Mouse (Mus musculus): ENCODE results near the gene D330020A13Rik.

D330020A13Rik gene

DNA sequence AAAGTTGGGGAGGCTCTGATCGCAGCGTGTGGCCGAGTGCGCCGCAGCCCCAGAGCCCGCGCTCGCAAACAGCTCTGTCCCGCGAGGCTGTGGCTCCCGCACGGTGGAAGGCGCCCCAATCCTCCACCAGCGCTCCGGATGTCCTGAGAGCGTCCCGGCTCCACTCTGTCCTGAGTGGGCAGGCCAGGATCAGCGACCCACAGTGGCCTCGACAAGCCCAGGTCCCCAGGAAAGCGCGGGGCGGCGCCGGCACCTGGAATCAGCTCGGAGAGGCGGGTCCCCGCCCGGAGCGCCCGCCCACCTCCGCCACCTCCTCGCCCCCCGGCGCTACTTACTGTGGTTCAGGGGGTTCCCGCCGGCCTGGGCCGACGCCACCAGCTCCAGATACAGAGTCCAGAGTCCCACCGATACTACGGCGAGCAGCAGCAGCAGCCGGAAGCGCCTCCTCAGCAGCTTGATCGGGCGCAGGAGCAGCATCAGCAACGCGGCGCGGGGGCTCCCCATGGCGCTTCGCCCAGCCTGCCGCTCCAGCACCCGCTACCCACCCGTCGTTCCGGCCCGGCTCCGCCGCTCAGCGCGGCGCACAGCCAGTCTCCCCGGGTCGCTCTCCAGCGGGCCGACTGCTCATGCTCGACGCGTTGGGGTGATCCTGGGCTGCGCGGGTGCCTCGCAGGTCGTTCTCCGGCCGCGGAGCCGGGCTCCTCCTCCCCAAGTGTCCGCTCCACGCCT, at the start of gene D330020A13Rik, which contains the start of gene B4galnt3:
TSS of gene D330020A13Rik (plus strand) at position 309 of the 729 bp plus-strand sequence.
TSS of gene B4galnt3 (minus strand) at position 504 of the 729 bp plus-strand sequence.
- peak in 1 of 2 experiments; percentile 8 for DNase-seq (ENCODE audit: low spot score in 2 of 2)

GRCm38 (mm10) chr6:120246676-120247075, 47.5 kb upstream of the D330020A13Rik start:
- DNase-seq (ENCODE audit: low spot score in 2 of 2): no peak

- no peak for DNase-seq (ENCODE audit: low spot score in 2 of 2)
These were observed 44.3 kb upstream of the D330020A13Rik start for GRCm38 (mm10) chr6:120249831-120250230.

- DNase-seq (ENCODE audit: low spot score in 2 of 2): no peak
These were observed 43.2 kb upstream of the D330020A13Rik start for GRCm38 (mm10) chr6:120251010-120251409.

GRCm38 (mm10) chr6:120252741-120253140, 41.4 kb upstream of the D330020A13Rik start:
- no peak for DNase-seq (ENCODE audit: low spot score in 2 of 2)

GRCm38 (mm10) chr6:120254640-120255039, 39.5 kb upstream of the D330020A13Rik start:
- DNase-seq (ENCODE audit: low spot score in 2 of 2): no peak

GRCm38 (mm10) chr6:120255144-120255543, 39.0 kb upstream of the D330020A13Rik start:
- no peak for DNase-seq (ENCODE audit: low spot score in 2 of 2)

GRCm38 (mm10) chr6:120255701-120256100, 38.5 kb upstream of the D330020A13Rik start:
- no peak for DNase-seq (ENCODE audit: low spot score in 2 of 2)

DNA sequence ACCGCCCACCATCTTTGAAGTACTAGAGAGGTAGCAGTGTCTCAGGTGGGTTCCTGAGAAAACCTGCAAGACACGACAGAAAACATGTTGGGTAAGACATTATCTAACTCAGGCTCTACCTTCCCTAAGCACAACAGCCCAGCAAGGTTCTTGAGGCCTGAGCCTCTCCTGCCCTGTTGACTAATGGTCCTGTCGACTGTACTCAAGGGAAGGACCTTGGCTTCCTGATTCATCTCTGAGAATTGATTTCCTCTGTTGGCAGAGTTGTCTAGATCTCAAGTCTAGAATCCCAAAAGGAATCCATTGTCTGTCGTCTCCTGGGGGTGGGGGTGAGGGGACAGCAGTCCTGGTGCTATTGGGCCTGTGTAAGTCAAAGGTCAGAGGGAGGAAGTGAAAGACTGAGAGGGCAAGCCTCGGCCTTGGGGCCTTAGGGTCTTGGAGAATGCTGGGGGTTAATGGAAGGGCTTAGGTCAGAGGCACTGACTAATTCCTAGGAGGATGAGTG, 37.7 kb upstream of the D330020A13Rik start:
- DNase-seq (ENCODE audit: low spot score in 2 of 2): no peak

DNA sequence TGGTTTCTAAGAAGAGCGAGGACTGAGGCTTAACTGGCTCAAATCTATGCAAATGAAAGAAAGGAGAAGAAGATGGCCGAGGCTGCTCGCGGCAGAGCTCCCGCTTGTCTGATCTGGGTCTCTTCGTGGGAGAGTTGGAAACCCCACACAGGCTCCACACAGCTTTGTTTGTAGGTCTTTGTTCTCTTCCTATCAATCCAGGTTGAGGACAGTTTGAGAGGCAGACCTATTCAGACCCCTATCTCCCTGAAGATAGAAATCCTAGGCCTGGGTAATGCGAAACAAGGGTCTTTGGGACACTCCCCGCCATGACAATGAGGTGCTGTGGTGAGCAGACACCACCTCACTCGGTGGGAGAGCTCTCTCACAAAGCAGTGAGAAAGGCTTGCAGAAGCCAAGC, 34.7 kb upstream of the D330020A13Rik start:
- DNase-seq (ENCODE audit: low spot score in 2 of 2): no peak

GRCm38 (mm10) chr6:120262886-120263531, 31.2 kb upstream of the D330020A13Rik start:
- DNase-seq (ENCODE audit: low spot score in 2 of 2): no peak

DNA sequence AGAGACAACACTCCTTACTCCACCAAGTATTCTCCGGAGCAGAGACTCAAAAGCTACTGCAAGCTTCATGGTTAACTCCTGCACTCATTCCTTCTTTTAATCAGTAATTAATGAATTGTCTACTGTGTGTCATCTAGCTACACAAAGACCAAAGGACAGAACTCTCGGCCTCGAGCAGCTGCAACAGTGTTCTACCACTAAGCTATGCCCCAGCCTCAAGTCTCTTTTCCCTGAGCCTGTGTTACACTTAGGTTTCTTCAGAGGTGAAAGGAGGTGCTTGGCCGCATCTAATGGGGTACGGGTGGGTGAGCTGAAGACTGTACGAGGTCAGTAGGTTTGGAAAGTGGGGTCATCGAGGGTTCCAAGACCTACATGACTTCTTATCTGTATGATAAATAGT, 30.6 kb upstream of the D330020A13Rik start:
- no peak for DNase-seq (ENCODE audit: low spot score in 2 of 2)

DNA sequence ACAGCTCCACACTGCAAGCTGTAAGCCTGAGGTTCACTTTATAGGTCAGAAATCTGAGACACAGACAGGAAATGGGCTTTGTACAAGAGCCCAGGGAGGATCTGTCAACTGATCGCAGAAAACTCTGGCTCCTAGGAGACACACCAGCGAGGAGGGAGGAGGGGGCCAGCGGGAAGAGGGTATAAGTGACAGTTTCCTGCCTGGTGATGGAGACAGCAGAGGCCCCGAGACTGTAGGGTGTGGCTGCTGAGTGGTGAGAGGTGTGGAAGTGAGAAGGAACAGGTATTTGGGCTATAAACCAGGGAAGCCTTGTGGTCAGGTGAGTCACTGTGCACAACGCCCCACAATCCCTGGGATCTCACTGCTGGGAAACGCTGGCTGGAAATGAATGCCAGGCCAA, 30.0 kb upstream of the D330020A13Rik start:
- no peak for DNase-seq (ENCODE audit: low spot score in 2 of 2)

GRCm38 (mm10) chr6:120274181-120274580, 20.0 kb upstream of the D330020A13Rik start:
- no peak for DNase-seq (ENCODE audit: low spot score in 2 of 2)

GRCm38 (mm10) chr6:120274887-120275286, 19.3 kb upstream of the D330020A13Rik start:
- peak in 1 of 2 experiments; percentile 10 for DNase-seq (ENCODE audit: low spot score in 2 of 2)

DNA sequence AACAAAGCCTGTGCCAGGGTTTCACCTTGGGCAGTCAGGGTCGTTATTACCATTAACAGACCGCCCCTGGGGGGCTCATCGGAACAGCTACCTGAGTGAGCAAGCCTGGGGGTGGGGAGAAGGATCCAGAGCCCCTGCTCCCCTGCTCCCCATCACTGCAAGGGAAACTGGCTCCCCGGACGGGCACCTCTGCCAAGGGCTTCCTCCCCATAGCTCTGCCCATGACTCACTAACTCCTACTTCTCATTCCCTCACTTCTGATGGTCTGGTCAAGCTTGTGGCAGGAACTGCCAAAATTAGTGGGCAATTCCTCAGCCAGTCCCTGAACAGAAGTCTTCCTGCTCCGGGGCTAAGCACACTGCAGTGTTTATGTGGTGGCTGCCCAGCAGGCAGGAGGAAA, 18.9 kb upstream of the D330020A13Rik start:
- peak; percentile 2 to 9 for DNase-seq (ENCODE audit: low spot score in 2 of 2)

- no peak for DNase-seq (ENCODE audit: low spot score in 2 of 2)
These were observed 17.2 kb upstream of the D330020A13Rik start for GRCm38 (mm10) chr6:120276874-120277449.

DNA sequence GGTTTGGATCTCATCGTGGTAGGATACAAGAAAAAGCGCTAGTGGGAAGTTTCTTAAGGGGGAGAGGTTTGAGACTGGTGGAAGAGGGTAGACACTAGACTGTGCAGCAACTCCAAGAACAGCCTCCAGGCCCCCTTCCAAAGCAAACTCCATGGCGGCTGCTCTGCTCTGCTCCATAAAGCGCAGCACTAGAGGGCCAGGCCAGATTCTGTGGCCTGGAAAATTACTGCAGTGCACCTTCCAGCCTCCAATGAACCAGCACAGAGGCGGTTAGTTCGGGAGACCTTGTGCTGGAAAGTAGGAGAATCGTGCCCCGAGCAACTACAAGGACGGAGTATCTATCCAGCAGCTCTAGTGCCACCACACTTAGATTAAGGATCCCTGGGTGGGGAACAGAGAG, 6.9 kb upstream of the D330020A13Rik start:
- no peak for DNase-seq (ENCODE audit: low spot score in 2 of 2)

DNA sequence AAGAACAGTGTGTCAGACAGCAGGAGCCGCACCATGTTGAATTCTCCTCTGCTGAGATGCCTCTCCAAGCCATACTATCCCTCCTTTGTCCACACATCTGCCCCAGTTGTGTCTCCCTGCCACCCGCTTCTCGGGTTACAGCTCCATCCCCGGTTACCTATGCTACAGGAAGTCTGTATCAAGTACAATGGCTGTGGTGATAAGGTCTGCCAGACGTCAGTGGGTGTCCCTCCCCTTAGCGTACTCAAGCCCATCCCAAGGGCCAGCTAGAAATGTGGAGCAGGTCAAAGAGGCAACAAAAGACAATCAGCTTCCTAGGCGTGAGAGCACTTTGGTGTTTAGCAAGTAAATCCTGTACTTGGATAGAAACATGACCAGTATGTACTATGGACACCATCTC, 5.6 kb upstream of the D330020A13Rik start:
- DNase-seq (ENCODE audit: low spot score in 2 of 2): no peak

DNA sequence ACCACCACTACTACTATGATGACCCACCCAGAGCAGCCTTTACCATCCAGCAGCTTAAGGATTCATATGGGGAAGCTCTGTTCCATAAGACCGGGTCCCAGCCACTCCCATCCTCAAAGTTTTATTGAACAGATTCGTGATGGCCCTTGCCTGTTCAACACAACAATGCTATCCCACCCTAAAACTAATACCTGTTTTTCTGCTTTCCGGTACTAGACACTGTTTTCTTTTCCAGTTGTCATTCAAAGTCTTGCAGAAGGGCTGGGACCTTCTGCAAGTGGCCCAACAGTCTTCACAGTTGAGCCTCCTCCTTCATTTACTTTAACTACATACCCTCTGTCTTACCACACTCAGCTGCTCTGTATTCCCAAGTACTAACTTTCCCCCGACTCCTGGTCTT, 4.7 kb upstream of the D330020A13Rik start:
- no peak for DNase-seq (ENCODE audit: low spot score in 2 of 2)

- no peak for DNase-seq (ENCODE audit: low spot score in 2 of 2)
These were observed 2.7 kb upstream of the D330020A13Rik start for GRCm38 (mm10) chr6:120291396-120292009.

- peak; percentile 48 to 55 for DNase-seq (ENCODE audit: low spot score in 2 of 2)
These were observed 595 bp downstream of the D330020A13Rik start for GRCm38 (mm10) chr6:120294785-120295133.

Measured in urinary bladder, postnatal 36 days (tissue).